Mouse (Mus musculus) stomach, postnatal 0 days (tissue): ENCODE results near the gene Arhgap24. TPM values are rescaled to one million over a fixed set of nuclear protein-coding genes. Genes with fewer than 3 reads are reported as not detected.
A peak's percentile ranks its signal among the peaks of the same experiment; 100 is the strongest.

ENCODE experiments used
- ATAC-seq: fragments of 200-750 bp; cut with Nextera tagmentation; 2 replicates; pipeline ENCODE4 v1.8.0; 2017; ENCODE audit not compliant: low FRiP score, low TSS enrichment
- DNase-seq: peaks from one replicate; pipeline ENCODE4 v3.0.0-alpha.2; 2016; ENCODE audit warnings: low spot score
- H3K27ac ChIP-seq: fragments of 300-500 bp; sonication (generic); replicated peaks from 2 replicates; pipeline ENCODE4 v1.5.1; 2014; ENCODE audit warnings: mild to moderate bottlenecking, control low read depth
- H3K27me3 ChIP-seq: fragments of 300-500 bp; sonication (generic); 2 replicates; pipeline ENCODE4 v1.6.1; 2014; ENCODE audit warnings: low read length; ENCODE audit not compliant: control insufficient read depth, insufficient read depth
- H3K36me3 ChIP-seq: fragments of 300-500 bp; sonication (generic); 2 replicates; pipeline ENCODE4 v1.6.1; 2014; ENCODE audit warnings: low read length, mixed read lengths; ENCODE audit not compliant: control insufficient read depth, insufficient read depth
- H3K4me1 ChIP-seq: fragments of 300-500 bp; sonication (generic); replicated peaks from 2 replicates; pipeline ENCODE4 v1.6.1; 2014; ENCODE audit warnings: antibody characterized with exemption; ENCODE audit not compliant: control insufficient read depth, insufficient read depth
- H3K4me2 ChIP-seq: fragments of 300-500 bp; sonication (generic); replicated peaks from 2 replicates; pipeline ENCODE4 v1.6.1; 2014; ENCODE audit warnings: low read depth, mild to moderate bottlenecking, control low read depth, moderate library complexity
- H3K4me3 ChIP-seq: fragments of 300-500 bp; sonication (generic); 2 replicates; pipeline ENCODE4 v1.5.1; 2014; ENCODE audit warnings: low read depth, low read length, control low read depth
- H3K9ac ChIP-seq: fragments of 300-500 bp; sonication (generic); 2 replicates; pipeline ENCODE4 v1.6.1; 2014; ENCODE audit warnings: mild to moderate bottlenecking, low read length, control low read depth, mixed read lengths
- H3K9me3 ChIP-seq: fragments of 300-500 bp; sonication (generic); 2 replicates; pipeline ENCODE4 v1.6.1; 2016; ENCODE audit warnings: low read length; ENCODE audit not compliant: control insufficient read depth
- CTCF ChIP-seq: IDR thresholded peaks from 2 replicates; pipeline ENCODE4 v1.5.1; 2016; ENCODE audit warnings: antibody characterized with exemption, low read depth, mild to moderate bottlenecking, moderate library complexity
- EP300 ChIP-seq: optimal IDR thresholded peaks from 2 replicates; pipeline ENCODE3; 2016; ENCODE audit warnings: antibody characterized with exemption
- WGBS: fragments of 180-500 bp; shearing (Covaris S2); extraction: QIAGEN DNeasy Blood & Tissue Kit; methylation state at CpG from one replicate; pipeline ENCODE4 v1.1.7; 2014; 5-methylcytosine and 5-hydroxymethylcytosine counted together
- polyA plus RNA-seq: library from polyadenylated mRNA; unstranded; fragments of >200 nt; fragmentation: Nextera tagmentation; extraction: Ambion mirVana; gene quantifications from 2 replicates; pipeline ENCODE4 v1.2.1, GENCODE M21; 2015

Gene Arhgap24
- polyA plus RNA-seq, 1 experiment from 2014 or later = 24.5 TPM

- ATAC-seq (peak; percentile 94), DNase-seq (peak; percentile 82)
- Histone ChIP-seq H3K9ac (no peak overlapping the region), H3K36me3 (no peaks in the 10 kb centered on the region), H3K4me3 (no peak overlapping the region), H3K9me3 (no peaks in the 10 kb centered on the region), H3K27me3 (no peaks in the 10 kb centered on the region), H3K4me2 (no peak overlapping the region), H3K4me1 (no peaks in the 10 kb centered on the region), H3K27ac (peak overlapping the region; percentile 82)
- TF ChIP-seq EP300 (no peak), CTCF (no peak)
- WGBS = 55% methylated on average over 2 of the region's 2 CpGs
Measured at GRCm38 (mm10) chr5:102465372-102465771, 15.8 kb upstream of the Arhgap24 start.

- H3K4me1 ChIP-seq = no peaks in the 10 kb centered on the region
- H3K27me3 ChIP-seq = no peaks in the 10 kb centered on the region
- TF ChIP-seq CTCF (no peak), EP300 (no peak)
- H3K36me3 ChIP-seq = no peaks in the 10 kb centered on the region
- H3K4me3 ChIP-seq = no peak overlapping the region
- ATAC-seq (no peak), DNase-seq (no peak)
- H3K27ac ChIP-seq = no peak overlapping the region
- no peaks in the 10 kb centered on the region for H3K9me3 ChIP-seq
- 77% methylated on average over 3 of the region's 3 CpGs for WGBS
- no peak overlapping the region for H3K4me2 ChIP-seq
- H3K9ac ChIP-seq = no peak overlapping the region
Measured at GRCm38 (mm10) chr5:102468292-102468691, 12.9 kb upstream of the Arhgap24 start.

- no peaks in the 10 kb centered on the region for H3K27me3 ChIP-seq
- DNase-seq (no peak), ATAC-seq (no peak)
- H3K4me2 ChIP-seq = no peak overlapping the region
- H3K36me3 ChIP-seq = no peaks in the 10 kb centered on the region
- H3K27ac ChIP-seq = no peak overlapping the region
- H3K4me3 ChIP-seq = no peak overlapping the region
- TF ChIP-seq CTCF (no peak), EP300 (no peak)
- no peaks in the 10 kb centered on the region for H3K9me3 ChIP-seq
- H3K4me1 ChIP-seq = no peaks in the 10 kb centered on the region
- 71% methylated on average over 2 of the region's 2 CpGs for WGBS
- no peak overlapping the region for H3K9ac ChIP-seq
Measured at GRCm38 (mm10) chr5:102470284-102470683, 10.9 kb upstream of the Arhgap24 start.

GRCm38 (mm10) chr5:102478076-102478475 lies 3.1 kb upstream of the Arhgap24 start:
- Histone ChIP-seq H3K36me3 (no peaks in the 10 kb centered on the region), H3K27me3 (no peaks in the 10 kb centered on the region), H3K27ac (no peak overlapping the region), H3K4me1 (no peaks in the 10 kb centered on the region), H3K9me3 (no peaks in the 10 kb centered on the region), H3K4me3 (no peak overlapping the region), H3K4me2 (no peak overlapping the region), H3K9ac (no peak overlapping the region)
- no peak for ATAC-seq
- TF ChIP-seq CTCF = no peak
- TF ChIP-seq EP300 = no peak
- 8% methylated on average over 2 of the region's 2 CpGs for WGBS
- peak; percentile 54 for DNase-seq

GRCm38 (mm10) chr5:102483285-102483975 lies 2.2 kb downstream of the Arhgap24 start:
- Histone ChIP-seq H3K27me3 (no peaks in the 10 kb centered on the region), H3K4me2 (peak overlapping the region; percentile 85), H3K27ac (peak overlapping the region; percentile 99; the same call in 1 of the 2 replicates), H3K9ac (no peak overlapping the region; the same call in 1 of the 2 replicates), H3K4me1 (no peaks in the 10 kb centered on the region), H3K4me3 (peak overlapping the region; percentile 66), H3K9me3 (no peaks in the 10 kb centered on the region; the same call in 1 of the 2 replicates), H3K36me3 (no peaks in the 10 kb centered on the region)
- no peak for TF ChIP-seq CTCF
- no peak for TF ChIP-seq EP300
- DNase-seq (peak; percentile 75), ATAC-seq (peak; percentile 76)
- WGBS = 17% methylated on average over 10 of the region's 10 CpGs

GRCm38 (mm10) chr5:102491554-102491953 lies 10.4 kb downstream of the Arhgap24 start:
- Histone ChIP-seq H3K27me3 (no peaks in the 10 kb centered on the region), H3K9ac (no peak overlapping the region), H3K4me3 (no peak overlapping the region), H3K9me3 (no peaks in the 10 kb centered on the region; the same call in 1 of the 2 replicates), H3K4me1 (no peaks in the 10 kb centered on the region), H3K4me2 (no peak overlapping the region), H3K27ac (no peak overlapping the region), H3K36me3 (no peaks in the 10 kb centered on the region)
- ATAC-seq (no peak), DNase-seq (no peak)
- no peak for TF ChIP-seq EP300
- TF ChIP-seq CTCF = no peak
- 75% methylated on average over 5 of the region's 5 CpGs for WGBS
